Mouse (Mus musculus) NIH3T3 (cell line): ENCODE measurements around the gene G530012D18Rik.
"Not testable (repeated sequence)": the region's sequence is repeated elsewhere in the genome, so short reads cannot be mapped to it uniquely, and the experiment has no call there.

Experiments
- DNase-seq: peaks from one replicate; pipeline ENCODE4 v3.0.0-alpha.2; 2012; ENCODE audit warnings: low read depth

G530012D18Rik gene

DNA sequence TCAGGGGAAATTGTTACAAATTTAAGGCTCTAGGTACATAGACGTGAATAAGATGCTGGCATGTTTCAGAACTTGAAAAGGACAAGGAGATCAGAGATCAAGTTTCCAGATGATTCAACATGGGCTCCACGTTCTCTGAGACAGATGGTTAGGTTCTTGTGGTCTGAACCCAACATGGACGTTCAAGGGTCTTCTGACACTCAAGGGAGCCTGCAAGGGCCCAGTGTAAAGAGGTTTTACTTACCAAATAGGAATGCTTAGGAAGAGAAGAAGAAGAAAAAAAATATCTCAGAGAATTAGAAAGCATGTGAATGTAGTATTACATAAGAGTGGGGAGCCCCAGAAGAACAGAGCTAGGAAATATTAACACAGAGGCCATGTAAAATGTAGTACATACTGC, 40.3 kb downstream of the G530012D18Rik start:
- DNase-seq, result peak; percentile 0

DNA sequence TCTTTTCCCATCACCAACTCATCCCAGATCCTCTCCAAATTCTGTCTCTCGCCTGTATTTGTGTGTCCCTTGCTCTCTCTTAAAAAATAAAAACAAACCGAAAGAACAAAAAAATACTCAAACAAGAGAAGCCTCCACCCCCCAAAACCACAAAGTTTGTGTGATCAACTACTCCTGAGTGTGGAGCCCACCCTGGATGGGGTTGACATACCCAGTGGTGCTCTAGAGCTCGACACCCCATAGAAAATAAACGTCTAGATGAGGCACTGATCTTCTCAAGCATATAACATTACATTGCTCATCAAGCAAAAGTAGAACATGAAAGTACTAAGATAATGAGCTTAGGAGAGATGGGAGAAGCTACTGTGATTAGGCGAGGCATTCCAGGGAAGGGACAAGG, 41.7 kb downstream of the G530012D18Rik start:
- DNase-seq, result not testable (repeated sequence)

DNA sequence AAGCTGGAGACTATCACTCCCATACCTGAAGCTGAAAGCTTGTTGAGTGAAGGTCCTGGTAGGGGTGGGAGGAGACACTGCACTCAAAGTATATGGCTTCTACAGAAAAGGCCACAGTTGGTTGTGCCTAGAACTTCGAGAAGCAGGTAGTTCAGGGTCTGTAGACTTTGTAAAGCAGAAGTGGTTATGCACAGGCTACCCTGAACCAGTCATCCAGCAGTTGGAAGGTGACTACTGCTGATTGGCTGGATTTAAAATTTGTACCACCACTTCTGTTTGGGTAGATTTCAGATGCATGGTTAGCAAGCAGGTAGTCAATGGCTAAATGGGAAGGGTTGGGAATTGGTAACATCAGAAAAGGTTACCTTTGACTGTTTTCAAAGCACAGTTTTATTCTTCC, 43.2 kb downstream of the G530012D18Rik start:
- DNase-seq, result not testable (repeated sequence)
